Mouse (Mus musculus) MEL (cell line): Measurements from ENCODE around the gene Trp73. TPM values are rescaled to one million over a fixed set of nuclear protein-coding genes. Genes with fewer than 3 reads are reported as not detected.

Experiments used
- DNase-seq: peaks from one replicate; pipeline ENCODE4 v3.0.0; 2011; ENCODE audit warnings: low read depth, low spot score
- H3K27ac ChIP-seq: 2 replicates; pipeline ENCODE4 v1.5.1; 2012; ENCODE audit warnings: low read depth, mild to moderate bottlenecking, control low read depth, low read length, moderate library complexity; ENCODE audit not compliant: control insufficient read depth
- H3K27me3 ChIP-seq, 2 experiments: fragments of 150-350 bp in 1 of 2; sonication (generic) in 1 of 2; 2 replicates each; pipeline ENCODE4 v1.6.1; 2012; ENCODE audit warnings: low read length in 2 of 2, mild to moderate bottlenecking in 2 of 2, improper control_type of control experiment in 1 of 2, moderate library complexity in 1 of 2; ENCODE audit not compliant: insufficient read depth in 2 of 2, control insufficient read depth in 1 of 2
- H3K36me3 ChIP-seq, 2 experiments: 2 replicates each; pipeline ENCODE4 v1.6.1; 2012 to 2014; ENCODE audit warnings: low read length in 2 of 2, improper control_type of control experiment in 1 of 2, inconsistent platforms in 1 of 2, mild to moderate bottlenecking in 1 of 2; ENCODE audit not compliant: insufficient read depth in 2 of 2, control insufficient read depth in 1 of 2
- H3K4me1 ChIP-seq, 2 experiments: fragments of 150-350 bp in 1 of 2; sonication (generic) in 1 of 2; 2 replicates each; pipeline ENCODE4 v1.6.1; 2012; ENCODE audit warnings: low read length in 2 of 2, improper control_type of control experiment in 1 of 2, mild to moderate bottlenecking in 1 of 2; ENCODE audit not compliant: insufficient read depth in 2 of 2, control insufficient read depth in 1 of 2
- H3K4me3 ChIP-seq, 2 experiments: fragments of 150-350 bp in 1 of 2; sonication (generic) in 1 of 2; 2 replicates each; pipeline ENCODE4 v1.5.1; 2012; ENCODE audit warnings: low read depth in 2 of 2, low read length in 2 of 2, mild to moderate bottlenecking in 2 of 2, moderate library complexity in 2 of 2, control low read depth in 1 of 2, improper control_type of control experiment in 1 of 2; ENCODE audit not compliant: control insufficient read depth in 1 of 2, insufficient read depth in 1 of 2
- H3K79me2 ChIP-seq: 2 replicates; pipeline ENCODE4 v1.6.1; 2012; ENCODE audit warnings: mild to moderate bottlenecking, low read length, moderate library complexity; ENCODE audit not compliant: control insufficient read depth, poor library complexity, insufficient read depth
- H3K9ac ChIP-seq: 2 replicates; pipeline ENCODE4 v1.6.1; 2012; ENCODE audit warnings: low read depth, mild to moderate bottlenecking, control low read depth, low read length, moderate library complexity; ENCODE audit not compliant: control insufficient read depth, poor library complexity, severe bottlenecking
- H3K9me3 ChIP-seq: fragments of 150-350 bp; sonication (generic); replicated peaks from 2 replicates; pipeline ENCODE4 v1.6.1; 2012; ENCODE audit warnings: mild to moderate bottlenecking, low read length, improper control_type of control experiment, moderate library complexity; ENCODE audit not compliant: insufficient read depth
- BHLHE40 ChIP-seq: IDR thresholded peaks from 2 replicates; pipeline ENCODE4 v1.6.1; 2012; ENCODE audit warnings: low read depth, mild to moderate bottlenecking, inconsistent platforms, low read length, improper control_type of control experiment, borderline replicate concordance
- CHD2 ChIP-seq: IDR thresholded peaks from 2 replicates; pipeline ENCODE4 v1.6.1; 2011; ENCODE audit warnings: low read length, improper control_type of control experiment
- CTCF ChIP-seq, 3 experiments: IDR thresholded peaks in 2 of 3; conservative IDR thresholded peaks in 1 of 3; 2 replicates each; pipeline ENCODE4 v1.5.1; 2011 to 2012; ENCODE audit warnings: low read length in 3 of 3, low read depth in 2 of 3, mild to moderate bottlenecking in 2 of 3, improper control_type of control experiment in 1 of 3, inconsistent platforms in 1 of 3, mixed read lengths in 1 of 3, moderate library complexity in 1 of 3; ENCODE audit not compliant: control insufficient read depth in 1 of 3, insufficient read depth in 1 of 3, poor library complexity in 1 of 3, severe bottlenecking in 1 of 3
- E2F4 ChIP-seq: IDR thresholded peaks from 2 replicates; pipeline ENCODE4 v1.6.1; 2011; ENCODE audit warnings: low read depth, low read length, improper control_type of control experiment, borderline replicate concordance
- ELF1 ChIP-seq: IDR thresholded peaks from 2 replicates; pipeline ENCODE4 v1.6.1; 2014; ENCODE audit warnings: low read depth, mild to moderate bottlenecking, inconsistent platforms, low read length, improper control_type of control experiment, moderate library complexity
- EP300 ChIP-seq, 2 experiments: IDR thresholded peaks; 2 replicates each; pipeline ENCODE4 v1.6.1; 2011; ENCODE audit warnings: improper control_type of control experiment in 2 of 2, low read length in 2 of 2, low read depth in 1 of 2, mild to moderate bottlenecking in 1 of 2
- ETS1 ChIP-seq: IDR thresholded peaks from 2 replicates; pipeline ENCODE4 v1.6.1; 2012; ENCODE audit warnings: low read depth, mild to moderate bottlenecking, inconsistent platforms, low read length, improper control_type of control experiment, moderate library complexity
- GABPA ChIP-seq: IDR thresholded peaks from 2 replicates; pipeline ENCODE4 v1.6.1; 2012; ENCODE audit warnings: low read depth, mild to moderate bottlenecking, inconsistent platforms, low read length, improper control_type of control experiment, moderate library complexity
- HCFC1 ChIP-seq: IDR thresholded peaks from 2 replicates; pipeline ENCODE4 v1.6.1; 2012; ENCODE audit warnings: low read depth, mild to moderate bottlenecking, inconsistent platforms, low read length, improper control_type of control experiment, moderate library complexity
- KAT2A ChIP-seq: conservative IDR thresholded peaks from 2 replicates; pipeline ENCODE4 v1.6.1; 2012; ENCODE audit warnings: low read depth, low read length, improper control_type of control experiment, inconsistent platforms
- MAFK ChIP-seq: IDR thresholded peaks from 2 replicates; pipeline ENCODE4 v1.6.1; 2011; ENCODE audit warnings: low read depth, mild to moderate bottlenecking, low read length, improper control_type of control experiment, borderline replicate concordance
- MAX ChIP-seq: IDR thresholded peaks from 2 replicates; pipeline ENCODE4 v1.6.1; 2011; ENCODE audit warnings: low read length, improper control_type of control experiment
- MAZ ChIP-seq: IDR thresholded peaks from 2 replicates; pipeline ENCODE4 v1.6.1; 2012; ENCODE audit warnings: low read depth, mild to moderate bottlenecking, inconsistent platforms, low read length, improper control_type of control experiment
- MXI1 ChIP-seq: IDR thresholded peaks from 2 replicates; pipeline ENCODE4 v1.6.1; 2011; ENCODE audit warnings: mild to moderate bottlenecking, low read depth, low read length, improper control_type of control experiment
- NELFE ChIP-seq: IDR thresholded peaks from 2 replicates; pipeline ENCODE4 v1.6.1; 2011; ENCODE audit warnings: low read depth, low read length, improper control_type of control experiment
- POLR2A ChIP-seq, 2 experiments: IDR thresholded peaks; 2 replicates each; pipeline ENCODE4 v1.6.1; 2011 to 2012; ENCODE audit warnings: low read length in 2 of 2, mild to moderate bottlenecking in 2 of 2, control low read depth in 1 of 2, improper control_type of control experiment in 1 of 2, low read depth in 1 of 2, moderate library complexity in 1 of 2; ENCODE audit not compliant: control insufficient read depth in 1 of 2, insufficient read depth in 1 of 2, poor library complexity in 1 of 2
- RAD21 ChIP-seq: IDR thresholded peaks from 2 replicates; pipeline ENCODE4 v1.6.1; 2011; ENCODE audit warnings: mild to moderate bottlenecking, low read depth, low read length, improper control_type of control experiment
- SIN3A ChIP-seq: IDR thresholded peaks from 2 replicates; pipeline ENCODE4 v1.6.1; 2012; ENCODE audit warnings: low read length, improper control_type of control experiment, inconsistent platforms
- TBP ChIP-seq: IDR thresholded peaks from 2 replicates; pipeline ENCODE4 v1.8.0; 2011; ENCODE audit warnings: low read depth, low read length, improper control_type of control experiment
- TCF12 ChIP-seq: IDR thresholded peaks from 2 replicates; pipeline ENCODE4 v1.6.1; 2014; ENCODE audit warnings: low read depth, mild to moderate bottlenecking, inconsistent platforms, low read length, improper control_type of control experiment, moderate library complexity
- USF1 ChIP-seq: IDR thresholded peaks from 2 replicates; pipeline ENCODE4 v1.6.1; 2014; ENCODE audit warnings: low read depth, mild to moderate bottlenecking, inconsistent platforms, low read length, improper control_type of control experiment, moderate library complexity
- ZMIZ1 ChIP-seq: IDR thresholded peaks from 2 replicates; pipeline ENCODE4 v1.6.1; 2012; ENCODE audit warnings: low read depth, mild to moderate bottlenecking, inconsistent platforms, low read length, improper control_type of control experiment, moderate library complexity
- polyA plus RNA-seq, 2 experiments: library from polyadenylated mRNA; stranded (reverse) in 1 of 2; unstranded in 1 of 2; fragments of >175 nt in 1 of 2; fragments of >200 nt in 1 of 2; gene quantifications; 2 replicates each; pipeline versions ENCODE4 v1.2.1 to v1.2.4; 2012; ENCODE audit warnings: low replicate concordance in 2 of 2, low read depth in 1 of 2; ENCODE audit not compliant: insufficient read length in 2 of 2, insufficient read depth in 1 of 2, missing spikeins in 1 of 2
- total RNA-seq: library from RNA; depleted of rRNA; stranded (reverse); fragments of 300-350 nt; gene quantifications from 2 replicates; pipeline ENCODE4 v1.2.3, GENCODE M21; 2012

Gene Trp73
- total and polyA plus RNA-seq, 3 experiments, result 0.03 to 0.04 TPM; not detected in 1

- Histone ChIP-seq H3K27me3 (no peaks in the 10 kb centered on the region), H3K9me3 (no peaks in the 10 kb centered on the region), H3K9ac (peak within 1 kb of the TSS; percentile 84), H3K27ac (peak within 1 kb of the TSS; percentile 97), H3K4me1 (peaks cover 0 to 13% of the 10 kb centered on the region in 2 experiments; a peak in 3 of 4 replicates), H3K36me3 (peaks cover 0 to 11% of the 10 kb centered on the region in 2 experiments; a peak in 3 of 4 replicates), H3K4me3 (peak within 1 kb of the TSS; percentile 79), H3K79me2 (peaks cover 16% of the 10 kb centered on the region)
- peak; percentile 94 for DNase-seq
- no peak; the same call in 1 of the 2 replicates for TF ChIP-seq KAT2A
- no peak for TF ChIP-seq ELF1
- TF ChIP-seq MAX, result peak; percentile 84
- peak; percentile 83 for TF ChIP-seq MXI1
- peak; percentile 79 for TF ChIP-seq USF1
- 0 out of 2 replicates have a peak, but pooled peaks have one; percentile 12 for TF ChIP-seq ETS1
- TF ChIP-seq MAZ, result peak; percentile 77
- no peak for TF ChIP-seq MAFK
- 0 out of 4 replicates have a peak, but pooled peaks of 1 of the 2 experiments have one; percentile 8 for TF ChIP-seq EP300 (IDR thresholded peaks at IDR 0.05; ENCODE audit: low read depth in 1 of 2, low read length in 2 of 2)
- TF ChIP-seq POLR2A (IDR thresholded peaks at IDR 0.05; ENCODE audit: control insufficient read depth in 1 of 2, insufficient read depth in 1 of 2, low read depth in 1 of 2, low read length in 2 of 2, poor library complexity in 1 of 2), result peak in 1 of 2 experiments; percentile 58; a peak in 1 of 4 replicates
- TF ChIP-seq TCF12, result 0 out of 2 replicates have a peak, but pooled peaks have one; percentile 13
- peak; percentile 81 for TF ChIP-seq SIN3A
- peak; percentile 36; the same call in 1 of the 2 replicates for TF ChIP-seq CHD2
- TF ChIP-seq HCFC1, result peak; percentile 52; the same call in 1 of the 2 replicates
- peak; percentile 65 for TF ChIP-seq NELFE
- no peak for TF ChIP-seq GABPA
- peak; percentile 12; the same call in 1 of the 2 replicates for TF ChIP-seq BHLHE40
- TF ChIP-seq E2F4, result no peak
- peak; percentile 58 to 78 (median 73) for TF ChIP-seq CTCF (IDR thresholded peaks at IDR 0.05 in 2 of 3, conservative IDR thresholded peaks at IDR 0.05 in 1 of 3; ENCODE audit: control insufficient read depth in 1 of 3, insufficient read depth in 1 of 3, low read depth in 2 of 3, low read length in 3 of 3, poor library complexity in 1 of 3, severe bottlenecking in 1 of 3)
- peak; percentile 7 for TF ChIP-seq RAD21
- TF ChIP-seq ZMIZ1, result peak; percentile 43; the same call in 1 of the 2 replicates
- TF ChIP-seq TBP, result 0 out of 2 replicates have a peak, but pooled peaks have one; percentile 14
These were observed 114.2 kb downstream of the Trp73 start, which contains the start of gene Smim1 for GRCm38 (mm10) chr4:154025641-154026440. Gene Smim1 (minus strand): TSS chr4:154026230.
